Mouse (Mus musculus) adrenal gland, adult 8-10 months (tissue): ENCODE results near the gene Ces2f. TPM values are rescaled to one million over a fixed set of nuclear protein-coding genes. Genes with fewer than 3 reads are reported as not detected.
"Not testable (repeated sequence)": the region's sequence is repeated elsewhere in the genome, so short reads cannot be mapped to it uniquely, and the experiment has no call there.

Experiments used
- DNase-seq: peaks from one replicate; pipeline ENCODE4 v3.0.0; 2022
- total RNA-seq, 4 experiments: library from RNA; stranded (reverse); gene quantifications; 2 replicates each; pipeline ENCODE4 v1.2.4; 2022

The Ces2f gene
- total RNA-seq: not detected

GRCm38 (mm10) chr8:104947056-104947455 is at the start of gene Ces2f:
TSS of gene Ces2f (plus strand) at chr8:104947356.
- DNase-seq: no peak

GRCm38 (mm10) chr8:104901746-104902145 is 45.4 kb upstream of the Ces2f start:
- no peak for DNase-seq

GRCm38 (mm10) chr8:104907111-104907510 is 40.0 kb upstream of the Ces2f start:
- DNase-seq: no peak

GRCm38 (mm10) chr8:104909021-104909420 is 38.1 kb upstream of the Ces2f start:
- peak; percentile 12 for DNase-seq

- DNase-seq: not testable (repeated sequence)
Measured at GRCm38 (mm10) chr8:104909651-104910050, 37.5 kb upstream of the Ces2f start.

GRCm38 (mm10) chr8:104925972-104926596 is 21.1 kb upstream of the Ces2f start, which contains the start of gene Ces2e:
TSS of gene Ces2e (plus strand) at chr8:104926260.
- DNase-seq: no peak

GRCm38 (mm10) chr8:104927301-104927700 is 19.9 kb upstream of the Ces2f start:
- no peak for DNase-seq

GRCm38 (mm10) chr8:104944665-104945064 is 2.5 kb upstream of the Ces2f start:
- DNase-seq: no peak

GRCm38 (mm10) chr8:104949031-104949430 is 1.9 kb downstream of the Ces2f start:
- no peak for DNase-seq

- DNase-seq: no peak
Measured at GRCm38 (mm10) chr8:104961537-104961961, 14.4 kb downstream of the Ces2f start, which contains the start of gene Ces2g. TSS of gene Ces2g (plus strand) at chr8:104961718.

- no peak for DNase-seq
Measured at GRCm38 (mm10) chr8:104962229-104962901, 15.2 kb downstream of the Ces2f start.

- DNase-seq: no peak
Measured at GRCm38 (mm10) chr8:104963375-104963894, 16.3 kb downstream of the Ces2f start.

GRCm38 (mm10) chr8:104984126-104984525 is 37.0 kb downstream of the Ces2f start:
- no peak for DNase-seq

- DNase-seq: no peak
Measured at GRCm38 (mm10) chr8:104984942-104985341, 37.8 kb downstream of the Ces2f start.

- DNase-seq: no peak
Measured at GRCm38 (mm10) chr8:104998191-104998590, 51.0 kb downstream of the Ces2f start.

- no peak for DNase-seq
Measured at GRCm38 (mm10) chr8:104999183-104999582, 52.0 kb downstream of the Ces2f start.

- DNase-seq: no peak
Measured at GRCm38 (mm10) chr8:105000586-105000985, 53.4 kb downstream of the Ces2f start, which contains the start of gene Ces2h. TSS of gene Ces2h (plus strand) at chr8:105000853.

Other genes starting within 250 kb of the Ces2f start
- under 1 TPM in 1 of 4 experiments, not detected in 3; 0.17 TPM for gene Ces2a, start 213.4 kb upstream of the Ces2f start, total RNA-seq
- under 1 TPM; 0.10 to 0.70 (median 0.42) TPM for gene Ces2b, start 115.8 kb upstream of the Ces2f start, total RNA-seq
- gene Ces2c, start 100.3 kb upstream of the Ces2f start, total RNA-seq: not detected
- 1 to 10 TPM; 2.1 to 6.6 (median 4.9) TPM for gene Ces2e, start 21.1 kb upstream of the Ces2f start, total RNA-seq
- gene Ces2g, start 14.4 kb downstream of the Ces2f start, total RNA-seq: 1 to 10 TPM; 2.7 to 3.9 (median 3.4) TPM
- gene Ces2h, start 53.5 kb downstream of the Ces2f start, total RNA-seq: not detected
- 1 to 10 TPM in 1 of 4 experiments, not detected in 3; 1.6 TPM for gene Ces3a, start 101.2 kb downstream of the Ces2f start, total RNA-seq
- under 1 TPM in 1 of 4 experiments, not detected in 3; 0.73 TPM for gene Ces3b, start 136.4 kb downstream of the Ces2f start, total RNA-seq
- gene Ces4a, start 184.4 kb downstream of the Ces2f start, total RNA-seq: under 1 TPM in 2 of 4 experiments, not detected in 2; 0.16 to 0.24 TPM
- gene Cbfb, start 223.3 kb downstream of the Ces2f start, total RNA-seq: 100 to 1,000 TPM in 2 of 4 experiments, 10 to 100 TPM in 2; 71.5 to 127 (median 93.2) TPM